Mouse (Mus musculus) liver, postnatal 0 days (tissue): ENCODE results near the gene Gpr26.

Source experiments
- CTCF ChIP-seq: sonication (generic); IDR thresholded peaks from 2 replicates; pipeline ENCODE4 v1.5.1; 2016; ENCODE audit warnings: antibody characterized with exemption, low read depth
- EP300 ChIP-seq: IDR thresholded peaks from 2 replicates; pipeline ENCODE4 v1.6.1; 2016; ENCODE audit warnings: antibody characterized with exemption, low read depth, mild to moderate bottlenecking

GRCm38 (mm10) chr7:131992226-131992625 is 26.0 kb downstream of the Gpr26 start:
- TF ChIP-seq CTCF (no peak), EP300 (no peak)
